Mouse (Mus musculus): ENCODE data around the gene Arpin. TPM values are rescaled to one million over a fixed set of nuclear protein-coding genes. Genes with fewer than 3 reads are reported as not detected.

Arpin gene
- polyA plus RNA-seq (2017; shearing (Covaris generic)) = under 1 TPM in 2 of 3 experiments, not detected in 1; 0.31 to 0.33 TPM

GRCm38 (mm10) chr7:79934862-79935510 lies at the start of gene Arpin:
TSS of gene Arpin (minus strand) at chr7:79935359.
- no peak for ATAC-seq

- ATAC-seq = no peak
These were observed 40.2 kb upstream of the Arpin start for GRCm38 (mm10) chr7:79975316-79975715.

- no peak for ATAC-seq
These were observed 37.0 kb upstream of the Arpin start for GRCm38 (mm10) chr7:79972195-79972594.

GRCm38 (mm10) chr7:79970336-79970735 lies 35.2 kb upstream of the Arpin start:
- no peak for ATAC-seq

- no peak for ATAC-seq
These were observed 33.2 kb upstream of the Arpin start for GRCm38 (mm10) chr7:79968326-79968725.

GRCm38 (mm10) chr7:79961600-79961999 lies 26.4 kb upstream of the Arpin start:
- ATAC-seq = no peak

- no peak for ATAC-seq
These were observed 21.0 kb upstream of the Arpin start for GRCm38 (mm10) chr7:79956131-79956530.

- ATAC-seq = no peak
These were observed 19.7 kb upstream of the Arpin start for GRCm38 (mm10) chr7:79954890-79955289.

GRCm38 (mm10) chr7:79951038-79951437 lies 15.9 kb upstream of the Arpin start:
- ATAC-seq = no peak

- no peak for ATAC-seq
These were observed 15.1 kb upstream of the Arpin start for GRCm38 (mm10) chr7:79950236-79950635.

- no peak for ATAC-seq
These were observed 499 bp upstream of the Arpin start for GRCm38 (mm10) chr7:79935511-79936205.

GRCm38 (mm10) chr7:79934461-79934860 lies 698 bp downstream of the Arpin start:
- no peak for ATAC-seq

- no peak for ATAC-seq
These were observed 6.6 kb downstream of the Arpin start for GRCm38 (mm10) chr7:79928516-79929052.

GRCm38 (mm10) chr7:79920344-79920983 lies 14.7 kb downstream of the Arpin start, which contains the start of gene Ap3s2:
TSS of gene Ap3s2 (minus strand) at chr7:79920649.
- peak; percentile 96 for ATAC-seq

GRCm38 (mm10) chr7:79914556-79914955 lies 20.6 kb downstream of the Arpin start:
- no peak for ATAC-seq

GRCm38 (mm10) chr7:79907356-79907755 lies 27.8 kb downstream of the Arpin start:
- no peak for ATAC-seq

GRCm38 (mm10) chr7:79906914-79907313 lies 28.2 kb downstream of the Arpin start:
- no peak for ATAC-seq

- no peak for ATAC-seq
These were observed 30.0 kb downstream of the Arpin start for GRCm38 (mm10) chr7:79905193-79905592.

- no peak for ATAC-seq
These were observed 31.9 kb downstream of the Arpin start for GRCm38 (mm10) chr7:79903160-79903792.

- no peak for ATAC-seq
These were observed 34.4 kb downstream of the Arpin start for GRCm38 (mm10) chr7:79900753-79901152.

- no peak for ATAC-seq
These were observed 39.9 kb downstream of the Arpin start for GRCm38 (mm10) chr7:79895225-79895624.

GRCm38 (mm10) chr7:79894790-79895189 lies 40.4 kb downstream of the Arpin start:
- no peak for ATAC-seq

All from inflammation-experienced regulatory T-cells, adult 6 months (primary cell).